Mouse (Mus musculus) T-helper 2 cell (primary cell): ENCODE results near the gene Cntnap4.
"Not testable (repeated sequence)": the region's sequence is repeated elsewhere in the genome, so short reads cannot be mapped to it uniquely, and the experiment has no call there.

Experiments used
- in situ Hi-C: fragments of 300-600 bp; cut with MboI, MseI; formaldehyde crosslinking; loops from one replicate; pipeline ENCODE4 v1.15.1; 2025; ENCODE audit warnings: high pct_unique_total_duplicates

The Cntnap4 gene

DNA sequence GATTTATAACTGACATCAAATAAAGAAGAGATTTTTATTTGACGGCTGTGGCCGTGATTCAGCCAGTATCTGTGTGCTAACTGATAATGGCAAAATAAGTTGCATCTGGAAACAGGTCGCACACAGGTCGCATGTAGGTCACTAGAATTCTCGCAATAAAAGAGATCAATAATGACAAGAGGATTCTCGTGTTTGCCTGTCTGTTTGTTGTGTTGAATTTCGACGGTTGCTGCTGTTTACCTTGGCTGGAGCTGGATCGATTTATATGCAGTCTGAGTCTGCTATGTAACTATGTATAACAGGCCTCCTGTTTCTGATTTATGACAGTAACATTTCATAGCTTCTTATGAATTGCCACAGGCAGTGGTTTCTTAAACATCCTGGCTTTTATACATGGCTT is 155.1 kb downstream of the Cntnap4 start:
- in situ Hi-C loops = no loop called here

DNA sequence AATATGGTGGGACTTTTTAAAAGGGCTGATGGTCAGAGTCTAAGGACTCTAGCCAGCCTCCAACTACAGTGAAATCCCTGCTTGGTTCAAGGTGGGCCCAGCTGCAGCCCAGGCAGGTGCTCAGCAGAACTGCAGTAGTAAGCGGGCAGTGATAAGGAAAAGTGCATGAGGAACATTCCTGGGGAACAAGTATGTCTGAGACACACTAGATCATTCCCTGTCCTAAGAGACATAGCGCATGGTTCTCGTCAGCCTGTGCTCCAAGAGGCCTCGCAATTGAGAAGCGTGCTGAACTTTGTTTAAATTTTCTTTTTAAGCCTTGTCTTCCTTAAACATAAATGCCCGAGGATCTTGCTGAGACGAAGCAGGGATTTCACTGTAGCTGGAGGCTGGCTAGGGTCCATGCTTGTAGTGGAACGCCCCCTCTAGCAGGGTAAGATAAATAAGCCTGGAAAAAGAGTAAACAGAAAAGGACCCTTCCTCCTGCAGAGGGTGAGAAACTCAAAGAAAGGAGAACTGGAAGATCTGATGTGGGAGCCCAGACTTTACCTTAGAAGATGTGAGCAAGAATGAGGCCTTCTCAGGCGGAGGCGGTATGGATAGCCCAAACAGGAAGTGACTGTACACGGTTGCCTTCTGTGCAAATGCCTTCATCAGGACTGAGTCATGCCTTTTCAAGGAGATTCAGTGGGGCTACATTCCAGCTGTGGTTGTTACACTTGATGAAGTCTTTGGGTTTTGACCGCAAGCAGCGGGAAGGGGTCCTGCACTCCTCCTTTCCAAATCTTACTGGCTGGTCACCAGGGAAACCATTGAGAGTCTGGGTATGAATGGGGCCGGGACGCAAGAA is 161.0 kb downstream of the Cntnap4 start:
- in situ Hi-C loops = no loop called here

DNA sequence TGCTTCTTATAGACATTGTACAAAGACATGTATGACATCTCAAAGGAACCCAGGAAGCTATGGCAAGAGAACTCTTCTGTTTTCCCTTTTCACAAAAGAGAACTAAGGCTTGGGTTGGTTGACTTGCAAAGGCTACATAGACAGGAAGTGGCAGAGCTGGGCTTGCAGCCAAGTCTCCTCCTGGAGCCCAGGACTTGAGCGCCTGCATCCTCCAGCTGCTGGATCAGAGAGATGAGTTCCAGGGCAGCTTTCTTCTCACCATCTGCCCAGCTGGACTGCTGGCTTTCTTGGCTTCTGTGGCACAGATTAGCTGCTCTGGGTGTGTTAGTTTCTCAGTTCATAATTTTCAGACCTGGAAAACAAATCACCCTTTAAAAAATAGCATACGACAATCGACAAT is 165.7 kb downstream of the Cntnap4 start:
- in situ Hi-C loops = no loop called here

DNA sequence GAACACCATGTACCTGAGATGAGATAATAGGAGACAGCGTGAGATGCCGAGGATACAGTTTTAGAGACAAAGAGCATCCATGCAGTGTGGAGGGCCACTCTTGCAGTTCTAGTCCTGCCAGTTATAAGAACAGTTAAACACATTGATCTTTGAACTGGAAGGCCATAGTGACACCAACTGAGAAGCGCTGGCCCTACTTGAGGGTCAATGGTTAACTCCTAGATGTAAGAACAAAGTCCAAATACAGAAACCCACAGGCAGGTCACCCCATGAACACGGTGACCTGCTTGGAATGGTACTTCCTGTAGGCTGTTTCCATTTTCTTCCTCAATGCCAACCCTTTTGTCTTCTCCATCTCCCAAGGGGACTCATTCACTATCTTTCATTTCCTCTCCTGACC is 173.5 kb downstream of the Cntnap4 start:
- in situ Hi-C loops = no loop called here

DNA sequence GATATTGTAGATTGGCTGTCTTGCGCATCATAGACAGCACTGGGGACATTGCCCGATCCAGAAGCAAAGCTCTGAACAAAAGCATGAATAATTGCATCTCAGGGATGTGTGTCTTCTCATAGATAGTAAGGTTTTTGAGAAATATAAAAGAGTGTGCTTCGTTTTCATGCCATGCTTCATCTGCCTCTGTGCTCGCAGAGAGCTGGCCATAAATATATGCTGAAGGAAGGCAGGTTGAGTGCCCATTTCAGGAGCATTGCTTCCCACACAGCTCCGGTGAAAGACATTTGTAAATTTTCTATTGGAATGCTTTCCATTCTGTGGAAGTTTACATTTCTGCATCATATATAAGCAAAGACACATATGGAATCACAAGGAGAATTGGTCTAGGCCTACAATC is 177.5 kb downstream of the Cntnap4 start:
- in situ Hi-C loops = no loop called here

DNA sequence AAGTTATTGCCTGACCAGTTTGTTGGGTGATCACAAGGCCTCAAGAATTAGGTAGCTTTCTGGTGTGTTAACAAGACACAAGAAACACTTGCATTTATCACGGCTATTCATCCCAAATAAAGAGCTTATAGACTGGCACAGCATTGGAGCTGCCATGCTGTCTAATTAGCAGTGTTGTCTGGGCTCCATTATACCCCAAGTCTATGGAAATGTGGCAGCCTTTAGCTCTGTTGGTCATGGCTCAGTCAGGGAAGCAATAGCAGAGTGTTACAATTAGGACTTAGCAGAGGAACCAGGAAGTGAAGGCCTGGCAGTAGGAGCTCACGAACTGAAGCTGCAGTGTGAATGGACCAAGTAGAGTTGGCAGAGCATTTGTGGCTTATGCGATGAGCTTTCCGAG is 185.3 kb downstream of the Cntnap4 start:
- in situ Hi-C loops = no loop called here

DNA sequence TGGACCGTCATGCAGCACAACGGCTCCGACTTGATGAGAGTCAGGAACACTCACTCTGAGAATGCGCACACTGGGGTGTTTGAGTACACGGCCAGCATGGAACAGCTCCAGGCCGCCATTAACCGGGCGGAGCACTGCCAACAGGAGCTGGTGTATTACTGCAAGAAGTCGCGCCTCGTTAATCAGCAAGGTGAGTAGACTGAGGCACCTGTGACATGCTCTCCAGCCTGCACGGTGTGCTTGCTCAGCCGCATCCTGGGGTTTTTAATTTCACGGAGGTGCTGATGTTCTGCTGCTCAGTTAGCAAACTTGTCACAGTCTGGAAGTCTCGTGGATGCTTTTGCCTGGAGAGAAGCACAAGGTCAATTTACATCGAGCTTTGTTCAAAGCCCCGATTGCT is 233.2 kb downstream of the Cntnap4 start:
- in situ Hi-C loops = no loop called here

DNA sequence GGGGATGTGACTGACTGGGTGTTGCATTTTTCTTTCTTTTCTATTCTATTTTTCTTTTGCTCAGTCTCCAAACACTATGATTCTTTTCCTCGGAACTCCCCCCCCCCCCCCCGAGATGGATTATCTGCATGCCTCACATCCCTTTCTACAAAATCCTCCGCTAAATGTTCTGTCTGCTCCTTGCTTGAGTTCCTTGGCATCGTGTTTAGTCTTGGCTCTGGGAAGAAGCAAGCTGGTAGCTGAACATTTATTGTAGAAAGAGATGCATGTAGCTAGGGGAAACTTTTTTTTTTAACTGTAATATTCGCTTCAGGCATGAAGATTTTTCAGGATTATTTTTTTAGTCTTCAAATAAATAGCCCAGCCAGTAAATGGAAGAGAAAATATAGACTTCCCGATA is 239.5 kb downstream of the Cntnap4 start:
- in situ Hi-C loops = no loop called here

DNA sequence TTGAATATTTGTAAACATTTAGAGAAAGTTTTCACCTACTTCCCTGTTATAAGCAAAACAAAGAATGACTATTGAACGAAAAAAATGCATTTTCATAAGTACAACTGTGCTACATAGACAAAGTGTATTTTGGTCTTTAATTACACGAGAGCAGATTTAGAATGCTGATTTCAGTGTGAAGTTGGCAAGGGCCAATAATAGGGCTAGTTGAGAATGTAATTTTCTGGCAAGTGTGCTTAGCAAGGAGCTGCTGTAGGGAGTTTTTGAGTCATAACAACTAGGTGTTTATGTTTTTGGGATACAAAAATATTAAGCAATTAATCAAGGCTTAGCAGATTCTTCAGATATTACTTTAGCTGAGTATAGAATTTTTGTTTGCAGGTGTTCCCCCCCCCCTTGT is 271.2 kb downstream of the Cntnap4 start:
- in situ Hi-C loops = no loop called here

DNA sequence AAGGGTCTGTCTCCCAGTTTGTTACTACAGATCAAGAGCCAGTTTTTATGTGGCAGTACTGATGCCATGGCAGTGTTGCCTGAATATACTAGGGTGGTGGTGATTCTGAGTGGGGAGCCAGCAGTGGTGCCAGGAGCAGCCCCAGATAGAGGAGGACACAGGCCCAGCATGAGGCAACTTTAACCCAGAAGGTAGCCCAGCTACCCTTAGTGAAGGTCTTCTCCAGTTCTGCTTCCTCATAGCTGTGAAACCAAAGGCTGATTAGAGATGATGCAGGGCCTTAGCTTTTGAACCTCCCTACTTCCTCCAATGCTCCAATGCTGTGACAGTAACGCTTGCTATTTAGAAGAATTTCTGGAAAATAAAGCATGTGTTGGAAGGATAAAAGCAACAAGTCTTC is 279.7 kb downstream of the Cntnap4 start:
- in situ Hi-C loops = not testable (repeated sequence)

DNA sequence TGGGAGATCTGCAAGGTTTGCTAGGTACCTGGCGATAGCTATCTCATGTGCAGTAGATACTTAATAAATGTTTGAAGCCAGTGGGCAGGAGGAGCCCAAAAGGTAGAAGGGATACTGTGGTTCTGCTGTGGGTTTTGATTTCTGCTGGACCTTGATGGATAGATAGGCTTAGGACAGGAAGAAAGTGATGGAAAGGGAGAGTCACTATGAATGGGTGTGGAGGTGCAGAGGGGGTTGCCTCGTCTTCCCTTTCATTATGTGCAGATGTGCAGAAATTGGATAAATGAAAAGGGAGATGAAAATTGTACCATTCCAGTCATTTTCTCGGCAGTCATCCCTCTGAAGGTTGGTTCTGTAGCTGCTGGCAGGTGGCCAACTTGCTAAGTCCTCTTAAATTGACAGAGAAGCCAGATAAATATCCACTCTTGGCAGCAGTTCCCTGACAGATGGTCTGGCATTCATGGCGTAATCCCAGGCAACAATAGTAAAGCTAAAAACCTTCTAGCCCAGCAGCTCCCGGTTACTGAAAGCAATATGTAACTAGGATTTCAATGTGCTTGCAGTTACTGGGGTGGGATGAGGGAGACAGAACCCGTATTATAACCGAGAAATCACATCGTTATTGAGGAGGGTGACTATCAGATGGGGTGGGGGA is 336.7 kb downstream of the Cntnap4 start:
- in situ Hi-C loops = no loop called here

DNA sequence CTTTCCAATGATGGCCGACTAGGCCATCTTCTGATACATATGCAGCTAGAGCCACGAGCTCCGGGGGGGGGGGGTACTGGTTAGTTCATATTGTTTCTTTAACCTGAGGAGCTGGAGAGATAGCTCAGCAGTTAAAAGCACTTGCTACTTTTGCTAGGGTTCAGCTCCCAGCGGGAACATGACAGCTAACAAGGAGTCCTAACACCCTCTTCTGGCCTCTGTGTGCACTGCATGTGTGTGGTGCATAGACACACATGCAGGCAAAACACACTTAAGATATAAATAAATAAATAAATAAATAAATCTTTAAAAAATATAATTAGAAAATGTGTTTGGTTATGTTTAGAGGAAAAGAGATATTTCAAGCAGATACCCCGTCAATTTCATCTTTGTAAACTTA is 339.7 kb downstream of the Cntnap4 start:
- in situ Hi-C loops = no loop called here

DNA sequence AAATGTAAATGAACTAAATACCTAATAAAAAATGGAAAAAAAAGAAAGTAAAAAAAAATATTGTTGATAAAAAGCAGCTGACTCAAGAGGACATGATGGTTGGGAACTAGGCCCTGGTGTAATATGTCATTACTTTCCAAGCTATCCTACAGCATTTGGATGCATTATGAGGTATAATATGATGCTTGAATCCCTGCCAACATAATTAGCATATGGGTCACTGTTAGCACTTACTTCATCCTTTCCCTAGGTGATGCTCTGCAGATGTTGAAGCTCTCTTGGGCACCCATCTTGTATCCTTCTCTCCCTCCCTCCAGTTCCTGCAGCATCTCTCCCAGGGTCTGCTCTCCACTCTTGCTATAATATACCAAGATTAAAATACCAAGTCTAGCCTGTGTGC is 341.6 kb downstream of the Cntnap4 start:
- in situ Hi-C loops = no loop called here

DNA sequence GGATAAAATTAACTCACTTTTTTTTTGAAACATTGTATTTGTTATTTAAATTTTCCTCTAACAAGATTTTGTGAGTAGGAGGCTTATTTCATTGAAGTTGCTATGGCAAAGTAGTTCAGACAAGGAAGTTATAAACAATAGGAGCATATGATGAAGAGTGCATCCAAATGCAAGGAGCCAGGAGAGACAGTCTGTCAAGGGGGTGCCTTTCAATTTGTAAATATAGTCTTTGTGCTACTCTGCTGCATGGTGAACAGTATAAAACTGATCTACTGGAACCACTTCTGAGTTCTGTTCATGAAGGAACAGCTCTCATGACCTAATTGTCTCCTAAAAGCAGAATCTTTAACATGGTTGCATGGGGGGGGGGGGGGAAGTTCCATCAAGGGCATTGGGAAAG is 352.3 kb downstream of the Cntnap4 start:
- in situ Hi-C loops = no loop called here

DNA sequence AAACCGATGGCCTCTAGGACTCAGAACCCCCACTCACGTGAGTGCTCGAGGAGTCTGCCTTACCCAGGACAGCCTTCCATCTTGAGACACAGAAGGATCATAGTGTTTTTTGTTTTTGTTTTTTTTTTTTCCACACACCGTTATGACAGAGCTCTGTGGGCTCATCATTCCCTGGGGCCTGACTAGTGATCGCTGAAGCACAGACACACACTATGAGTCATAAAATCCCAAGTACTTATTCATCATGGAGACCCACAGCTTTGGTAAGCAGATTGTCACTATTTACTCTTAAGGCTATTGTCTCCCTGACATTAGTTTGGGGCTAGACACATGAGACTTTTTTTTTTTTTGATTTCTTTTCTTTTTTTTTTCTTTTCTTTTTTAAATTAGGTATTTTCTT is 352.9 kb downstream of the Cntnap4 start:
- in situ Hi-C loops = no loop called here
